Mouse (Mus musculus) heart, adult 2 months (tissue): ENCODE results near the gene Nol6.

ENCODE experiments used
- CTCF ChIP-seq: fragments of 200-600 bp; IDR thresholded peaks from 2 replicates; pipeline ENCODE4 v1.8.1; 2022; ENCODE audit warnings: antibody characterized with exemption, mild to moderate bottlenecking, moderate library complexity
- POLR2A ChIP-seq: fragments of 200-500 bp; IDR thresholded peaks from 2 replicates; pipeline ENCODE4 v1.6.1; 2011; ENCODE audit warnings: mild to moderate bottlenecking, low read depth, low read length, control low read depth; ENCODE audit not compliant: insufficient read depth

DNA sequence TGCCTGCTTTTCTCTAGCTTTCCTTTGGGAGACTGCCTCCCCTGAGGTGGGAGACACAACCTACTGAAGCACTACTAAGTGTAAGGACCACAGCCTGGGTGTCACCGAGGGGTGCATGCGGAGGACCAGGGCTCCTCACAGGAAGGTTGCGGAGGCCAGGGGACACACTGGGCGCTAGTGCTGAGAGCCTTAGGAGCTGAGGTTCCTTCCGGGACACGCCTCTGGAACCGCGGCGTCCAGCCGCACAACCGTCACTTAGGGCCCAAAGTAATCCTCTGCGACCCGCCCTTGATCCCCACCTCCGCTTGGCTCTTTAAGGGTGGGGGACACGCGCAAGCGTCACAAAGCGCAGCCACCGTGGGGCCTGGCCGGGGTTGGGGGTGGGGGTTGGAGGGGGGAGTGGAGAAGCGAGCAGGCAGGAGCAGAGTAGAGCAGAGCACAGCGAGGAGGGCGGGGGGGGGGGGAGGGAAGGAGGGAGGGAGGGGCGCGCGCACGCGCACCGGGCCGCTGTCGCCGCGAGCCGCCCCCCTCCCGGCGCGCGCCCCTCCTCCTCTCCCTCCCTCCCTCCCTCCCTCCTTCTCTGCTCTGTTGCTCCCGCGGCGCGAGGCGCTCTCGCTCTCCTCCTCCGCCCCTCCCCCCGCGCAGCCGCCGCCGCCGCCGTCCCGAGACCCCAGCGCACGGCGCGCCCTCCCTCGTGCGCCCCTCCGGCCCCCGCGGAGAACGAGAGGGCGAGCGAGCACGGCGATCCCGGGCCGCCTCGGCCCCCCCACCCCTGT is 10.9 kb upstream of the Nol6 start:
- TF ChIP-seq CTCF (no peak), POLR2A (peak; percentile 65)
